Mouse (Mus musculus): Measurements from ENCODE around the gene Serpini1. TPM values are rescaled to one million over a fixed set of nuclear protein-coding genes. Genes with fewer than 3 reads are reported as not detected.

The Serpini1 gene
- polyA plus RNA-seq, 1 experiment from 2014 or later, result 44.0 TPM

DNA sequence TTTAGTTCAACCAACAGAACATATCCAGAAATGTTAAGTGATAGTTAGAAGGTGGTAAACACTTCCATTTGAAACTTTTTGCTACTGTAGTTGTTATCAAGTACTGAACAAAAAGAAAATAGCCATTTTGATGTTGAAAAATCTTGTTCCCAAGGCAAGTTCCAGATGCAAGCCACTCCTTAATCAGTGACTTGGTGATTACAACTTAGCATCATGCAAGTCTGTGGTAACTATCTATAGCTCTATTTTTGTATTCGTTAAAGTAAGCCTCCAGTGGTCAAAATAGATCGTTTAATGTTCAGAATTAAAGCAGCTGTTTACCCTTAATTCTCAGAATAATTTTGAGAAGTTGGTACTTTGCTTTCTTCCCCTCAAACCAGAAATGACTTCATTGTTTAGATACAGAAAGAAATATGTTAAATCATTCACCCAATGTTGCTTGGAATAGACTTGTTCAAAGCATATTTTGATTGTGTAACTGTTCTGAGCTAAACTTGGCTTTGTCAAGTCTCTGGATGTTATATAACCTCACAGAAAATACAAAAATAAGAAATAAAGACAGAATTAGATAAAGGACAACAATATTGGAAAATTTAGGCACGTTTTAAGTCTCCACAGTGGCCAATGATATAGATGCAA lies 130.0 kb downstream of the Serpini1 start:
- no peaks in the 10 kb centered on the region for H3K27me3 ChIP-seq (ENCODE audit: control insufficient read depth, insufficient read depth, low read length)
- WGBS, result 81% methylated on average over 3 of the region's 3 CpGs
- H3K9me3 ChIP-seq (ENCODE audit: control insufficient read depth, low read length), result no peaks in the 10 kb centered on the region
- no peak overlapping the region for H3K9ac ChIP-seq (ENCODE audit: low read length)
- H3K27ac ChIP-seq (ENCODE audit: low read depth, low read length), result no peak overlapping the region
- DNase-seq (ENCODE audit: low spot score) (no peak), ATAC-seq (ENCODE audit: insufficient read depth, low FRiP score, low TSS enrichment) (no peak)
- H3K4me1 ChIP-seq (ENCODE audit: control insufficient read depth, insufficient read depth, low read length), result no peaks in the 10 kb centered on the region
- no peaks in the 10 kb centered on the region for H3K36me3 ChIP-seq (ENCODE audit: control insufficient read depth, insufficient read depth, low read length)
- no peak overlapping the region for H3K4me2 ChIP-seq (ENCODE audit: low read depth)
- H3K4me3 ChIP-seq (ENCODE audit: low read depth, low read length), result no peak overlapping the region

DNA sequence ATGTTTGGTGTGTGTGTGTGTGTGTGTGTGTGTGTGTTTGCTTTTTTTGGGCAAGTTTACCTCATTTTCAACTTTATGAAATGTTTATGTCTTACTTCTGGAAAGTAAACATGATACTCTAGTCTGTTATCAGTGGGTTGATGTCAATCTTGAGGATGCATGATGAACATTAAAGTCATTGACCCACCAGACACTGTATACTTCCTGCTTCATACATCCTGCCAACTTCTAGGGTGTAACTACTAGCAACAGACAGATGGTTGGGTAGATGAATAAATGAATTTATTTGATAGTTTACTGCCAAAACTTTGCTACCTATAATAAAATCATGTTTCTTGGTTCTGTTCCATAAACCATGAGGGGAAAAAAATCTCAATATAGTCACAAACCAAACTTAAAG lies 133.0 kb downstream of the Serpini1 start:
- Histone ChIP-seq H3K9ac (ENCODE audit: low read length) (no peak overlapping the region), H3K4me1 (ENCODE audit: control insufficient read depth, insufficient read depth, low read length) (no peaks in the 10 kb centered on the region)
- no peak for ATAC-seq (ENCODE audit: insufficient read depth, low FRiP score, low TSS enrichment)

GRCm38 (mm10) chr3:75692088-75692487 lies 134.7 kb downstream of the Serpini1 start:
- Histone ChIP-seq H3K27ac (ENCODE audit: low read depth, low read length) (no peak overlapping the region), H3K9me3 (ENCODE audit: control insufficient read depth, low read length) (no peaks in the 10 kb centered on the region), H3K4me2 (ENCODE audit: low read depth) (no peak overlapping the region), H3K9ac (ENCODE audit: low read length) (no peak overlapping the region), H3K4me3 (ENCODE audit: low read depth, low read length) (no peak overlapping the region), H3K27me3 (ENCODE audit: control insufficient read depth, insufficient read depth, low read length) (no peaks in the 10 kb centered on the region), H3K36me3 (ENCODE audit: control insufficient read depth, insufficient read depth, low read length) (no peaks in the 10 kb centered on the region), H3K4me1 (ENCODE audit: control insufficient read depth, insufficient read depth, low read length) (no peaks in the 10 kb centered on the region)
- 87% methylated on average over 1 of the region's 1 CpGs for WGBS
- DNase-seq (ENCODE audit: low spot score), result no peak
- no peak for ATAC-seq (ENCODE audit: insufficient read depth, low FRiP score, low TSS enrichment)

More for the DNA sequence above, 133.0 kb downstream of the Serpini1 start:
- H3K4me2 ChIP-seq (ENCODE audit: low read depth), result no peak overlapping the region
- H3K27ac ChIP-seq (ENCODE audit: low read depth, low read length), result no peak overlapping the region
- DNase-seq (ENCODE audit: low spot score), result no peak
- H3K27me3 ChIP-seq (ENCODE audit: control insufficient read depth, insufficient read depth, low read length), result no peaks in the 10 kb centered on the region
- H3K36me3 ChIP-seq (ENCODE audit: control insufficient read depth, insufficient read depth, low read length), result no peaks in the 10 kb centered on the region
- H3K9me3 ChIP-seq (ENCODE audit: control insufficient read depth, low read length), result no peaks in the 10 kb centered on the region
- H3K4me3 ChIP-seq (ENCODE audit: low read depth, low read length), result no peak overlapping the region

Other genes with a start within 250 kb of the Serpini1 start
- gene Wdr49, start 75.4 kb upstream of the Serpini1 start, polyA plus RNA-seq (2014; fragmentation: Nextera tagmentation; extraction: Ambion mirVana), result not detected in 2 replicates
- gene Pdcd10, start 691 bp upstream of the Serpini1 start, polyA plus RNA-seq (2014; fragmentation: Nextera tagmentation; extraction: Ambion mirVana), result 86.3 and 94.2 TPM in 2 replicates
- not detected in 2 replicates for gene Gm29133, start 190.7 kb downstream of the Serpini1 start, polyA plus RNA-seq (2014; fragmentation: Nextera tagmentation; extraction: Ambion mirVana)

Data from neural tube, embryonic 11.5 days (tissue).